In genomic region chr7:45467090-45467670, GRCm38 (mm10) we compare ENCODE assay signal across 9 mouse cellular contexts. TPM values are rescaled to one million over a fixed set of nuclear protein-coding genes. Genes with fewer than 3 reads are reported as not detected.
A peak's percentile ranks its signal among the peaks of the same experiment; 100 is the strongest.
DNase-seq lines count a peak whose midpoint lies in the region; ATAC-seq and TF ChIP-seq lines count a peak whose summit lies in the region.
"Had no signal": no experiment of that assay in that cellular context is flagged by ENCODE, and none has a peak within 500 bp of the region (broad histone marks: within the 10 kb centered on the region; RNA-seq: fewer than 3 reads in every experiment).

No protein-coding gene starts in this region.

- no peak for TF ChIP-seq POLR2A in small intestine, adult 2 months (IDR thresholded peaks at IDR 0.05; ENCODE audit: low read depth, low read length)

- no peak for DNase-seq in liver, embryonic 11.5 days (ENCODE audit: low spot score)
- no peak for DNase-seq in liver
- no peak for DNase-seq in liver, postnatal 0 days
- DNase-seq in adrenal gland, postnatal 36 days = no peak
- no peak for DNase-seq in urinary bladder, postnatal 36 days (ENCODE audit: low spot score in 2 of 2)
- DNase-seq in yolk sac, embryonic 10.5 days (ENCODE audit: low spot score) = no peak

- no peak for TF ChIP-seq CTCF in liver, postnatal 0 days (IDR thresholded peaks at IDR 0.05; ENCODE audit: low read depth)
- TF ChIP-seq CTCF in small intestine, adult 2 months (IDR thresholded peaks at IDR 0.05; ENCODE audit: extremely low read depth, insufficient read length, insufficient replicate concordance, low read depth, low read length) = no peak

- peaks cover 13% of the 10 kb centered on the region for H3K36me3 ChIP-seq in liver, embryonic 11.5 days (ENCODE audit: control insufficient read depth, insufficient read depth, low read length)
- peaks cover 35% of the 10 kb centered on the region for H3K36me3 ChIP-seq in forebrain, embryonic 13.5 days (ENCODE audit: poor library complexity, severe bottlenecking)
- H3K36me3 ChIP-seq in liver, postnatal 0 days (replicated peaks; ENCODE audit: insufficient read depth, low read length) = peaks cover 20% of the 10 kb centered on the region
- peaks cover 13% of the 10 kb centered on the region for H3K36me3 ChIP-seq in small intestine, adult 2 months (ENCODE audit: control insufficient read depth, insufficient read depth, low read length)

- H3K4me2 ChIP-seq in liver, embryonic 11.5 days = peak overlapping the region; percentile 88
- peak overlapping the region; percentile 95 for H3K4me2 ChIP-seq in forebrain, embryonic 13.5 days
- H3K4me2 ChIP-seq in liver, postnatal 0 days (ENCODE audit: low read depth, low read length) = peak overlapping the region; percentile 98

- H3K9ac ChIP-seq in liver, embryonic 11.5 days (ENCODE audit: low read depth, low read length) = no peak overlapping the region; the same call in 1 of the 2 replicates
- peak overlapping the region; percentile 95; the same call in 1 of the 2 replicates for H3K9ac ChIP-seq in forebrain, embryonic 13.5 days
- peak overlapping the region; percentile 84 for H3K9ac ChIP-seq in liver, postnatal 0 days (replicated peaks)

- H3K9me3 ChIP-seq in liver, embryonic 11.5 days (ENCODE audit: control insufficient read depth, low read length) = no peaks in the 10 kb centered on the region
- no peaks in the 10 kb centered on the region for H3K9me3 ChIP-seq in forebrain, embryonic 13.5 days (replicated peaks)
- H3K9me3 ChIP-seq in liver, postnatal 0 days (ENCODE audit: low read length) = no peaks in the 10 kb centered on the region

- H3K27ac ChIP-seq in liver, embryonic 11.5 days (ENCODE audit: low read depth, low read length) = no peak overlapping the region
- no peak overlapping the region for H3K27ac ChIP-seq in forebrain, embryonic 13.5 days
- no peak overlapping the region; the same call in 1 of the 2 replicates for H3K27ac ChIP-seq in liver, postnatal 0 days (ENCODE audit: low read depth)
- no peak overlapping the region for H3K27ac ChIP-seq in small intestine, adult 2 months (ENCODE audit: insufficient read depth, low read depth, low read length)

- peak; percentile 23; the same call in 1 of the 2 replicates for ATAC-seq in liver, embryonic 11.5 days (replicated peaks; ENCODE audit: low FRiP score)
- ATAC-seq in forebrain, embryonic 13.5 days = no peak; the same call in none of the 2 replicates
- peak; percentile 24 for ATAC-seq in liver, postnatal 0 days

- 40% methylated on average over 7 of the region's 7 CpGs for WGBS in liver, embryonic 11.5 days
- WGBS in forebrain, embryonic 13.5 days = 36% methylated on average over 7 of the region's 7 CpGs
- WGBS in liver, postnatal 0 days (ENCODE audit: insufficient replicate concordance) = 41% methylated on average over 7 of the region's 7 CpGs
- WGBS in small intestine, adult 2 months = 35% methylated on average over 7 of the region's 7 CpGs

- H3K4me3 ChIP-seq in liver, embryonic 11.5 days (ENCODE audit: low read depth, low read length) = peak overlapping the region; percentile 82
- H3K4me3 ChIP-seq in forebrain, embryonic 13.5 days = peak overlapping the region; percentile 92
- peak overlapping the region; percentile 93 for H3K4me3 ChIP-seq in liver, postnatal 0 days (ENCODE audit: low read depth, low read length)
- H3K4me3 ChIP-seq in small intestine, adult 2 months (ENCODE audit: low read depth, low read length) = peak overlapping the region; percentile 81

- H3K27me3 ChIP-seq in liver, embryonic 11.5 days (replicated peaks; ENCODE audit: control insufficient read depth, insufficient read depth, low read length) = no peaks in the 10 kb centered on the region
- no peaks in the 10 kb centered on the region for H3K27me3 ChIP-seq in forebrain, embryonic 13.5 days
- no peaks in the 10 kb centered on the region for H3K27me3 ChIP-seq in liver, postnatal 0 days (ENCODE audit: insufficient read depth, low read length)
- no peaks in the 10 kb centered on the region for H3K27me3 ChIP-seq in small intestine, adult 2 months (ENCODE audit: control insufficient read depth, insufficient read depth, low read length)

- TF ChIP-seq EP300 in liver, postnatal 0 days (IDR thresholded peaks at IDR 0.05; ENCODE audit: low read depth) = no peak

- peaks cover 12% of the 10 kb centered on the region for H3K4me1 ChIP-seq in liver, embryonic 11.5 days (replicated peaks; ENCODE audit: control insufficient read depth, insufficient read depth, low read length)
- H3K4me1 ChIP-seq in forebrain, embryonic 13.5 days = peaks cover 21% of the 10 kb centered on the region
- peaks cover 16% of the 10 kb centered on the region for H3K4me1 ChIP-seq in liver, postnatal 0 days (ENCODE audit: insufficient read depth)
- 0 out of 2 replicates have a peak, but pooled peaks cover 2% of the 10 kb centered on the region for H3K4me1 ChIP-seq in small intestine, adult 2 months (ENCODE audit: control insufficient read depth, insufficient read depth, insufficient read length, low read length)

RNA-seq across cellular contexts. Expression of gene Bax, which starts 0.5 kb away (rescaled TPM):
- polyA plus RNA-seq in liver, embryonic 11.5 days (2014; fragmentation: Nextera tagmentation; extraction: Ambion mirVana) = 190 and 212 TPM in 2 replicates
- 243 and 272 TPM in 2 replicates for polyA plus RNA-seq in forebrain, embryonic 13.5 days (2015; fragmentation: Nextera tagmentation; extraction: Ambion mirVana)
- polyA plus RNA-seq in liver, postnatal 0 days (2015; fragmentation: Nextera tagmentation; extraction: Ambion mirVana) = 59.6 and 60.8 TPM in 2 replicates
- polyA plus RNA-seq in small intestine, adult 2 months (2012; rRNA removed) = 57.1 and 105 TPM in 2 replicates
- 10 to 100 TPM; 60.1 to 64.5 TPM for total RNA-seq in adrenal gland, postnatal 36 days (2021)

RNA-seq across cellular contexts. Expression of gene Ftl1, which starts 7.5 kb away (rescaled TPM):
- 6,297 and 6,318 TPM in 2 replicates for polyA plus RNA-seq in liver, embryonic 11.5 days (2014; fragmentation: Nextera tagmentation; extraction: Ambion mirVana)
- 6,730 and 6,791 TPM in 2 replicates for polyA plus RNA-seq in forebrain, embryonic 13.5 days (2015; fragmentation: Nextera tagmentation; extraction: Ambion mirVana)
- 5,147 and 5,518 TPM in 2 replicates for polyA plus RNA-seq in liver, postnatal 0 days (2015; fragmentation: Nextera tagmentation; extraction: Ambion mirVana)
- 1,857 and 2,336 TPM in 2 replicates for polyA plus RNA-seq in small intestine, adult 2 months (2012; rRNA removed)
- total RNA-seq in adrenal gland, postnatal 36 days (2021) = 1,000 to 10,000 TPM in 1 of 2 experiments, 100 to 1,000 TPM in 1; 896 to 1,448 TPM

RNA-seq across cellular contexts. Expression of gene Tulp2, which starts 14.5 kb away (rescaled TPM):
- polyA plus RNA-seq in liver, embryonic 11.5 days (2014; fragmentation: Nextera tagmentation; extraction: Ambion mirVana) = 2.3 and 3.2 TPM in 2 replicates
- 0.11 and 0.22 TPM in 2 replicates for polyA plus RNA-seq in forebrain, embryonic 13.5 days (2015; fragmentation: Nextera tagmentation; extraction: Ambion mirVana)
- polyA plus RNA-seq in liver, postnatal 0 days (2015; fragmentation: Nextera tagmentation; extraction: Ambion mirVana) = 0.22 and 0.30 TPM in 2 replicates
- polyA plus RNA-seq in small intestine, adult 2 months (2012; rRNA removed) = 0.09 TPM in 1 of 2 replicates, not detected in the other
- 1 to 10 TPM in 1 of 2 experiments, under 1 TPM in 1; 0.86 to 2.1 TPM for total RNA-seq in adrenal gland, postnatal 36 days (2021)
- total RNA-seq: common myeloid progenitor, adult 5-6 weeks had no signal

RNA-seq across cellular contexts. Expression of gene Gm45808, which starts 19.4 kb away (rescaled TPM):
- not detected in 2 replicates for polyA plus RNA-seq in liver, embryonic 11.5 days (2014; fragmentation: Nextera tagmentation; extraction: Ambion mirVana)
- 0.26 TPM in 1 of 2 replicates, not detected in the other for polyA plus RNA-seq in forebrain, embryonic 13.5 days (2015; fragmentation: Nextera tagmentation; extraction: Ambion mirVana)
- 0.15 and 0.33 TPM in 2 replicates for polyA plus RNA-seq in liver, postnatal 0 days (2015; fragmentation: Nextera tagmentation; extraction: Ambion mirVana)
- polyA plus RNA-seq in small intestine, adult 2 months (2012; rRNA removed) = 0.23 TPM in 1 of 2 replicates, not detected in the other
- 10 to 100 TPM; 39.2 to 52.3 TPM for total RNA-seq in adrenal gland, postnatal 36 days (2021)
- total RNA-seq: common myeloid progenitor, adult 5-6 weeks had no signal

RNA-seq across cellular contexts. Expression of gene Dhdh, which starts 21.4 kb away (rescaled TPM):
- polyA plus RNA-seq in liver, embryonic 11.5 days (2014; fragmentation: Nextera tagmentation; extraction: Ambion mirVana) = 4.9 and 5.8 TPM in 2 replicates
- 2.7 and 3.1 TPM in 2 replicates for polyA plus RNA-seq in forebrain, embryonic 13.5 days (2015; fragmentation: Nextera tagmentation; extraction: Ambion mirVana)
- 8.4 and 9.5 TPM in 2 replicates for polyA plus RNA-seq in liver, postnatal 0 days (2015; fragmentation: Nextera tagmentation; extraction: Ambion mirVana)
- 0.34 and 0.41 TPM in 2 replicates for polyA plus RNA-seq in small intestine, adult 2 months (2012; rRNA removed)
- 10 to 100 TPM; 57.8 to 75.6 TPM for total RNA-seq in adrenal gland, postnatal 36 days (2021)
